ENCODE assay signal across 9 mouse cellular contexts in the genomic region with DNA sequence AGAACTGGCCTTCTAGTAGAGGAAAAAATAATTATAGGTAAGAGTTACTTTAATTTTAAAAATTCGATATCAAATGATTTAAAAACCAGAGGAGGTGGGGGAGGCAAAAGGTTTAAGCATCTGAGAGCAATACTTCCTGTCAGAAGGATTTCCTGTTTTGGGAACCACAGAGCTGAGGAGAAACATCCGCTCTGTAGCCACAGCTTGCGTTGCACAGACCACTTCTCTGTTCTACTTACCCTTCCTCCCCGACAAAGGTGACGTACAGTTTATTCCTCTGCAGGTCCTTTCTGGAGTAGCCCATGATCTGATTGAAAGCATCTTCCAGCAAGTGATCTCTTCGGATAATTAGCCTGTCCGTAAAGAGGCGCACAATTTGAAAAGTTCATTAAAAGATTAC.
DNase-seq lines count a peak whose midpoint lies in the region; ATAC-seq lines count a peak whose summit lies in the region.
"Had no signal": no experiment of that assay in that cellular context is flagged by ENCODE, and none has a peak within 500 bp of the region (broad histone marks: within the 10 kb centered on the region; RNA-seq: fewer than 3 reads in every experiment).

No protein-coding gene starts in this region.

- H3K9me3 ChIP-seq in midbrain, embryonic 13.5 days, result no peaks in the 10 kb centered on the region
- H3K9me3 ChIP-seq: heart, embryonic 13.5 days; limb, embryonic 15.5 days had no signal

- H3K9ac ChIP-seq in midbrain, embryonic 13.5 days (replicated peaks), result no peak overlapping the region
- H3K9ac ChIP-seq: heart, embryonic 13.5 days; limb, embryonic 15.5 days had no signal

- no peaks in the 10 kb centered on the region for H3K36me3 ChIP-seq in midbrain, embryonic 13.5 days
- H3K36me3 ChIP-seq: limb, embryonic 15.5 days had no signal

- DNase-seq in 416B (ENCODE audit: low read depth), result peak; percentile 97
- peak; percentile 74 to 82 for DNase-seq in B cell, adult 2 months
- peak; percentile 19 for DNase-seq in heart, postnatal 4 days
- peak; percentile 75 to 80 for DNase-seq in monocyte, adult 2 months (ENCODE audit: low read depth in 1 of 2, low spot score in 2 of 2)
- DNase-seq in urinary bladder, adult 18-20 months (ENCODE audit: low spot score in 2 of 2), result no peak
- DNase-seq in retina, embryonic 14.5 days (ENCODE audit: low spot score), result no peak

- no peak for ATAC-seq in midbrain, embryonic 13.5 days

- no peaks in the 10 kb centered on the region for H3K27me3 ChIP-seq in midbrain, embryonic 13.5 days
- H3K27me3 ChIP-seq: heart, embryonic 13.5 days; limb, embryonic 15.5 days had no signal

- no peak overlapping the region for H3K4me2 ChIP-seq in midbrain, embryonic 13.5 days (replicated peaks)
- H3K4me2 ChIP-seq: heart, embryonic 13.5 days; limb, embryonic 15.5 days had no signal

- H3K27ac ChIP-seq in midbrain, embryonic 13.5 days, result no peak overlapping the region
- H3K27ac ChIP-seq: heart, embryonic 13.5 days; limb, embryonic 15.5 days had no signal

- WGBS in midbrain, embryonic 13.5 days, result 89% methylated on average over 8 of the region's 8 CpGs

- no peak overlapping the region for H3K4me3 ChIP-seq in midbrain, embryonic 13.5 days (replicated peaks)
- H3K4me3 ChIP-seq: heart, embryonic 13.5 days; limb, embryonic 15.5 days had no signal

- no peaks in the 10 kb centered on the region for H3K4me1 ChIP-seq in midbrain, embryonic 13.5 days (replicated peaks)
- H3K4me1 ChIP-seq: heart, embryonic 13.5 days; limb, embryonic 15.5 days had no signal

Comparison
In these comparisons a context has a peak if more than half of its experiments do, and no peak if none do; other contexts are left out.
1. DNase-seq: peak in 416B (single experiment), B cell, adult 2 months (2 of 2), heart, postnatal 4 days (single experiment) and monocyte, adult 2 months (2 of 2); none in urinary bladder, adult 18-20 months (0 of 2) and retina, embryonic 14.5 days (single experiment).